Mouse (Mus musculus) right cerebral cortex, postnatal 36 days (tissue): ENCODE results near the gene Tmem135.

Source experiments
- DNase-seq, 2 experiments: peaks; one replicate each; pipeline ENCODE4 v3.0.0; 2022; ENCODE audit warnings: low spot score in 2 of 2, mixed read lengths in 1 of 2

The Tmem135 gene

GRCm38 (mm10) chr7:89248135-89248850, 155.7 kb downstream of the Tmem135 start:
- no peak for DNase-seq

- no peak for DNase-seq
Observed at GRCm38 (mm10) chr7:89247012-89247710, 156.9 kb downstream of the Tmem135 start.

GRCm38 (mm10) chr7:89242565-89242964, 161.5 kb downstream of the Tmem135 start:
- no peak for DNase-seq

- DNase-seq, result no peak
Observed at GRCm38 (mm10) chr7:89242143-89242542, 161.9 kb downstream of the Tmem135 start.

GRCm38 (mm10) chr7:89239592-89239991, 164.4 kb downstream of the Tmem135 start:
- DNase-seq, result no peak

GRCm38 (mm10) chr7:89236592-89236991, 167.4 kb downstream of the Tmem135 start:
- DNase-seq, result no peak

- DNase-seq, result no peak
Observed at GRCm38 (mm10) chr7:89235974-89236507, 168.0 kb downstream of the Tmem135 start.

- no peak for DNase-seq
Observed at GRCm38 (mm10) chr7:89232499-89233145, 171.4 kb downstream of the Tmem135 start.

GRCm38 (mm10) chr7:89231200-89231790, 172.7 kb downstream of the Tmem135 start:
- DNase-seq, result no peak

GRCm38 (mm10) chr7:89222609-89223008, 181.4 kb downstream of the Tmem135 start:
- no peak for DNase-seq

- DNase-seq, result no peak
Observed at GRCm38 (mm10) chr7:89216628-89217027, 187.4 kb downstream of the Tmem135 start.

GRCm38 (mm10) chr7:89216118-89216517, 187.9 kb downstream of the Tmem135 start:
- no peak for DNase-seq

GRCm38 (mm10) chr7:89215714-89216113, 188.3 kb downstream of the Tmem135 start:
- DNase-seq, result no peak

GRCm38 (mm10) chr7:89210506-89210905, 193.5 kb downstream of the Tmem135 start:
- no peak for DNase-seq

- no peak for DNase-seq
Observed at GRCm38 (mm10) chr7:89206165-89206564, 197.9 kb downstream of the Tmem135 start.

- no peak for DNase-seq
Observed at GRCm38 (mm10) chr7:89205402-89205801, 198.6 kb downstream of the Tmem135 start.

- DNase-seq, result no peak
Observed at GRCm38 (mm10) chr7:89203144-89203543, 200.9 kb downstream of the Tmem135 start.

- DNase-seq, result no peak
Observed at GRCm38 (mm10) chr7:89201954-89202353, 202.1 kb downstream of the Tmem135 start.

- DNase-seq, result no peak
Observed at GRCm38 (mm10) chr7:89198499-89198898, 205.5 kb downstream of the Tmem135 start.

GRCm38 (mm10) chr7:89193459-89193858, 210.6 kb downstream of the Tmem135 start:
- DNase-seq, result no peak

- no peak for DNase-seq
Observed at GRCm38 (mm10) chr7:89183928-89184327, 220.1 kb downstream of the Tmem135 start.

- no peak for DNase-seq
Observed at GRCm38 (mm10) chr7:89182943-89183342, 221.1 kb downstream of the Tmem135 start.
